Mouse (Mus musculus) mouse trophoblast stem cell (cell line): ENCODE measurements around the gene 1700003H04Rik.

Experiments used
- in situ Hi-C, 2 experiments: fragments of 300-500 bp; cut with MseI, MboI; formaldehyde crosslinking; loops; 2 replicates in 1 of 2; 3 replicates in 1 of 2; pipeline ENCODE4 v1.15.1; 2025

The 1700003H04Rik gene

GRCm38 (mm10) chr3:124581001-124581400 is at the start of gene 1700003H04Rik:
TSS of gene 1700003H04Rik (minus strand) at chr3:124581101.
- in situ Hi-C loops = loop anchor here (10.0 to 25.0 kb wide), 4 partner anchors 86 to 1069 kb away; partner anchors contain the start of gene Ndst3 (in 1 of the 2)

GRCm38 (mm10) chr3:124623031-124623430 is 42.1 kb upstream of the 1700003H04Rik start:
- in situ Hi-C loops = no loop called here

- in situ Hi-C loops = no loop called here
Observed at GRCm38 (mm10) chr3:124613287-124613686, 32.4 kb upstream of the 1700003H04Rik start.

- in situ Hi-C loops = no loop called here
Observed at GRCm38 (mm10) chr3:124609956-124610355, 29.1 kb upstream of the 1700003H04Rik start.

GRCm38 (mm10) chr3:124606021-124606517 is 25.2 kb upstream of the 1700003H04Rik start:
- in situ Hi-C loops = no loop called here

GRCm38 (mm10) chr3:124605518-124605917 is 24.6 kb upstream of the 1700003H04Rik start:
- in situ Hi-C loops = no loop called here

GRCm38 (mm10) chr3:124597789-124598188 is 16.9 kb upstream of the 1700003H04Rik start:
- in situ Hi-C loops = loop anchor here (25.0 kb wide), 2 partner anchors 910 to 1085 kb away; partner anchors contain the start of gene Ndst3 (in 1 of the 2)

GRCm38 (mm10) chr3:124587534-124587933 is 6.6 kb upstream of the 1700003H04Rik start:
- in situ Hi-C loops = loop anchor here (10.0 to 25.0 kb wide), 4 partner anchors 93 to 1075 kb away; partner anchors contain the start of gene Ndst3 (in 1 of the 2)

GRCm38 (mm10) chr3:124585761-124586160 is 4.9 kb upstream of the 1700003H04Rik start:
- in situ Hi-C loops = loop anchor here (10.0 to 25.0 kb wide), 4 partner anchors 91 to 1073 kb away; partner anchors contain the start of gene Ndst3 (in 1 of the 2)

- in situ Hi-C loops = no loop called here
Observed at GRCm38 (mm10) chr3:124557317-124557716, 23.6 kb downstream of the 1700003H04Rik start.

- in situ Hi-C loops = no loop called here
Observed at GRCm38 (mm10) chr3:124555963-124556362, 24.9 kb downstream of the 1700003H04Rik start.

GRCm38 (mm10) chr3:124555092-124555491 is 25.8 kb downstream of the 1700003H04Rik start:
- in situ Hi-C loops = no loop called here

GRCm38 (mm10) chr3:124548898-124549297 is 32.0 kb downstream of the 1700003H04Rik start:
- in situ Hi-C loops = no loop called here

- in situ Hi-C loops = no loop called here
Observed at GRCm38 (mm10) chr3:124538260-124538659, 42.6 kb downstream of the 1700003H04Rik start.

GRCm38 (mm10) chr3:124536602-124537001 is 44.3 kb downstream of the 1700003H04Rik start:
- in situ Hi-C loops = no loop called here

- in situ Hi-C loops = no loop called here
Observed at GRCm38 (mm10) chr3:124518786-124519185, 62.1 kb downstream of the 1700003H04Rik start.
